Mouse (Mus musculus) hindlimb bud, embryonic 11.5 days (tissue): ENCODE data around the gene Ak7.

Source experiments
- DNase-seq: peaks from one replicate; pipeline ENCODE4 v3.0.0-alpha.2; 2012; ENCODE audit warnings: low read depth, low spot score; ENCODE audit errors: extremely low spot score

Gene Ak7

DNA sequence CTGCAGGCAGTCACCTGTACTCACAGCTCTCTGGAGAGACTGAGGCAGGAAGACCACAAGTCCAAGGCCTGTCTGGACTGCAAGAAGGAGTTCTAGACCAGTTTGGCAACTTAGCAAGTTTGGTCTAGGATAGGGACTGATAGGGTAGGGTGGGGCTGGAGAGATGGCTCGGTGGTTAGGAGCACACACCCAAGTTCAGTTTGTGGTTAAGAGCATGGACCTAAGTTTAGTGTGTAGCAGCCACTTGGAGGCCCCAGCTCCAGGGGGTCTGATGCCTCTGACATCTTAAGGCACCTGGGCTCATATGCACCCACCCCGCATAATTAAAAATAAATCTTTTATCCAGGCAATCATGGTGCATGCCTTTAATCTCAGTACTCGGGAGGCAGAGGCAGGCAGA, 21.5 kb downstream of the Ak7 start:
- DNase-seq, result no peak

DNA sequence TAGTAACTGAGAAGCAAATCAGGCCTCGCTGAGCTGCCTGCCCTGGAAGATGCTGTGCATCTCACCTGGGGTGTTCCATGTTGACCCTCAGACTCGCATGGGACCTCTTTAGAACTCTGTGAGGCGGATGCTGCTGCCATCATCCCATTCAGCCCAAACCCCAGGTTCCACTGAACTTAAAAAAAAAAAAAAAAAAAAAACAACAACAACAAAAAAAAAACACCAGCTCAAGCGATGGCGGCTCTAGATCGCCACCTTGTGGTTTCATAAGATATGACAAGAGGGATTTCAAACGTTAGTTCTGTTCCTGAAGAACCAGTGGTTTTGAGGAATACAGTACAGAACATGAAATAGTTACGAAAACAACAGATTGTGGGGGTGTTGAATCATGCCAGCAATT, 22.2 kb downstream of the Ak7 start:
- no peak for DNase-seq

DNA sequence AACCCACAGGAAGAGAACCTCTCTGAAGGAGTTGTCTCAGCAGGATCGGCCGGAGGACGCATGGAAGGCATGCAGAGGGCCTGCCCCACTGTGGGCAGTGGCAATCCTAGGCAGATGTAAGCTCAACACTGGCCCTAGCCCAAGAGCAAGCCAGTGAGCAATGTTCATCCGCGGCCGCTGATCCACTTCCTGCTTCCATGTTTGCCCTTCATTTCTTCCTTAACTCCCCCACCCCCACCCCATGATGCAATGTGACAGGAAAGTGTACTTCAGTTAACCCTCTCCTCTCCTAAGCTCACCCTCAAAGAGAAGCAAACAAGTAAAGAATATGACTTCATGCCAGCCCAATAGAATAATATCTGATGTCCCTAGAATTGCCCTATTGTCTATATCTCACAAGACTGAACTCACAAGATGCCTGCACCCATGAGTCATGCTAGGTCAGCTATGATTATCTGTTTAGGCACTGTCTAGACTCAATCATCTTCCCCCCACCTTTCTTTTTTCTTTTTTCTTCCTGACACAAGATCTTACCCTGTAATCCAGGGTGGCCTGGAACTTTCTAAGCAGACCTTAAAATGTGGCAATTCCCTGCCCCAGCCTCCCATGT, 25.2 kb downstream of the Ak7 start:
- DNase-seq, result no peak

DNA sequence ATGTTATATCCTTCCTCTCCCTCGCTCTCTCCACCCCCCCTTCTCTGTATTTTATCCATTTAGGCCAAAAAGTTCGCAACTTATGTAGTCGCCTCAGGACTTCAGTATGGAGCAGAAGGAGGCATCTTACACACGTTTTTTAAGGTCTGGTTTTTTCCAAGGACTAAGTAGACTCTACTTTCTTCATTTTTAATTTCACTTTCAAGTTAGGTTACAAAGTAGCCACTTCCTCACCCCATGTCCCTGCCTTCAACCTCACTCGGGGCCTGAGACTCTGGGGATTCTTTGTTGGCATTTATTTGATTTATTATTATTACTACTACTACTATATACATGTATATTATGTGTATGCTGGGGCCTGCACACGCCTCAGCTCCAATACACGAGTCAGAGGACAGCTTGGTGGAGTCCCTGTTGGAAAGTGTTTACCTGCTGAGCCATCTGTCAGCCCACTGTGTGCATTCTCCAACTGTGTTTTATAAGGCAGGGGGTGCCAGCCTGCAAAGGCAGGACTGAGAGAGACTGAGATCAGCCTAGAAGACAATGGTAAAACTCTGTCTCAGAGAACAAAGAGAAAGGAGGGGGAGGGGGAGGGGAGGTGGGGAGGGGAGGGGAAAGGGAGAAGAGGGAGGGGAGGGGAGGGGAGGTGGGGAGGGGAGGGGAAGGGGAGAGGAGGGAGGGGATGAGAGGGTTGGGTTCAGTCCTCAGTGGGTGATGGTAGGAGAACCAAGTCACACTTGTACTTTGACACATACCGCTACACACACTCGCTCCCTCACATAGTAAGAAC, 27.8 kb downstream of the Ak7 start:
- DNase-seq, result no peak

DNA sequence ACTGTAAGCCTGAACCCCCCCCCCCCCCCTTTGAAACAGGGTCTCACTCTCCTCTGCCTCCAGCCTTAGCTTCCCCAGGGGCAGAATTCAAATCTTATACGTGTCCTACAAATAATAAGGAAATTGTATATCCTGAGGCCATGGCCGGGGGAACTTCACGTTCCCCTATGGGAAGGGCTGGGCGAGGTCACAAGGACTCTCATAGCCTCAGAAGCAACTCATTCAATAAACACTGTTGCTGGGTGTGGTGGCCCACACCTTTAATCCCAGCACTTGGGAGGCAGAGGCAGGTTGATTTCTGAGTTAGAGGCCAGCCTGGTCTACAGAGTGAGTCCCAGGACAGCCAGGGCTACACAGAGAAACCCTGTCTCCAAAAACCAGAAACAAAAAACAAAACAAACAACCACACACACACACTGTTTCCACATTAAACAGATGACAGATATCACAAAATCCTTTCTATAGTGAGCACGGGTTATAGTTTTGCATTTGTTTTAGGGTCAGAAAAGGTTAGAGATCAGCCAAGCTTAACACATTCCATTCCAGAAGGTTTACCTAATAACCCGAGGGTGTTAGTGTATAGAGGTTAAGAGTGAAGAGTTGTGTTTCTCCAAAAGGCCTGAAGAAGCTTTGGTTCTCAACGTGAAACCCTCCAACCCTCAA, 29.6 kb downstream of the Ak7 start:
- no peak for DNase-seq

DNA sequence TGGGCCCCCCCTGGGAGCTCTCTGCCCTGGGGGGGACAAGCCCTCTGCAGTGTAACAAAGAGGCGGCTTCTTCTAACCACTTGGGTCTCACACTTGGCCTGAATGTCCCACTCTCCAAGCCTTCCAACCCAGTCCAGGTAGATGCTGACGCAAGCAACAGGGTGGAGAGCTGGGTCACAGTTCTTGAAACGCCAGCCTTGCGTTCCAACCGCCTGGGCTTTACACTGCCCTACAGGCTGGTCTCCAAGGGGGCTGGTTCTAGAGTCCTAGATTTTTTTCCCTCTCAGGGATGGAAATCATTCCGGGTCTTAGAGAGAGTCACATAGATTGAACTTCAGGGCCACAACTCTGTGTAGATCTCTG, 30.1 kb downstream of the Ak7 start:
- DNase-seq, result no peak

DNA sequence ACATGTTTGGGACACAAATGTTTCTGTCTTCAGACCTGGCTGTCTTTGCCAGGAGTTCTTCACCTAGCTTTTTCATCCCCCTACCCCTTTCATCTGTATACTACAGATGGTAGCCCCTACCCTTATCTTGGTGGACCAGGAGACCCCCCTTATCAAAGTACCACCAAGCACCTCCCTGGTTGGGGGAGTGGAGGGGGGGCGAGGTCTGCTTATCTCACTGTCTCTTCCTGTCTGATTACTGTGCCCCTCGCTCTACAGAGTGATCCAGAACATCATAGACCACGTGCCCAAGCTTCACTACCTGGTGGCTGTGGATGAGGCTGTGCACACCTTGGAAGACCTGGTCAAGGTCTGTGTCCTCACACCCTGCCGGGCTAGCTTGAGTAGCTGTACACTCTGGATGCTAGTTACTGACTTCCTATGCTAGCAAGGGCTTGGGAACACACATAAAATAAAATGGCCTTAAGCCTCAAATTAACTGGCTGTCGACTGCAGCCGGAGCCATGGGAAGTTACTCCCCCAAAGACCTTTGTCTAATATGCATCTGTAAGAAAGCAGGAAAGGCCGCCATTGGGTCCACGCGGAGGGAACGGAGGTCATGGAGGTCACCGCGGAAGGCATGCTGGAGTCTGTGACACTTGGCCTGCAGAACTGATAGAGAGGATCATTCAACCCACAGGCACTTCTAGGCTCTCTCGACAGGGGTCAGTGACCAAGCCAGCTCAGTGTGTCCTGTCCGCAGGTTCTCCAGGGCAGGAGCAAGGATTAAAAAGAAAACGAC, 32.7 kb downstream of the Ak7 start:
- DNase-seq, result no peak

DNA sequence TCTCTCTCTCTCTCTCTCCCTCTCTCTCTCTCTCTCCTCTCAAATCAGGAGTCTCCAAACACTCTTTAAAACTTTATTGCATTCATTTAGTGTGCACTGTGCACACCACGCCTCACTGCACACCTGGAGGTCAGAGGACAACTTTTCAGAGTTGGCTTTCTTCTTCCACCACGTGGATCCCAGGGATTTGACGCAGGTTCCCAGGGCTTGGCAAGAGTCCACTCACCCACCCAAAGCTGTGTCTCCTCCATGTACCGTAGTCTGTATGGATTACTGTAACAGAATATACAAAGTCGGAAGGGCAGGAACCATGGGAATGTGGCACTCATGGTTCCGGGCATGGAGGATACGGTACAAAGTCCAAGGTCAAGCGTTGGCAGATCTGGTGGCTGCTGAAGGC, 33.9 kb downstream of the Ak7 start:
- DNase-seq, result no peak

DNA sequence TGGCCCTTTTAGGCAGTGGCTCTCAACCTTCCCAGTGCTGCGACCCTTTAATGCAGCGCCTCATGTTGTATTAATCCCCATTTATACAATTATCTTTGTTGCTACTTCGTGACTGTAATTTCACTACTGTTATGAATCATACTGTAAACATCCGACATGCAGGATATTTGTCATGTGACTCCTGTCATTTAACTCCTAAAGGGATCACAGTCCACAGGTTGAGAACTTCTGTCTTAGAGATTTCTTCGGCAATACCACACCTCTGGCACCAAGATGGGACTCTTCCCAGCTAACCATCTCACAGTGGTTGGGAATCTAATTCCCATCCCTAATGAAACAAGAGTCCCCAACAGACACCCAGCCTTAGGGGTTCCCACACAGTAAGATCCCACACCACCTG, 42.3 kb downstream of the Ak7 start:
- no peak for DNase-seq

DNA sequence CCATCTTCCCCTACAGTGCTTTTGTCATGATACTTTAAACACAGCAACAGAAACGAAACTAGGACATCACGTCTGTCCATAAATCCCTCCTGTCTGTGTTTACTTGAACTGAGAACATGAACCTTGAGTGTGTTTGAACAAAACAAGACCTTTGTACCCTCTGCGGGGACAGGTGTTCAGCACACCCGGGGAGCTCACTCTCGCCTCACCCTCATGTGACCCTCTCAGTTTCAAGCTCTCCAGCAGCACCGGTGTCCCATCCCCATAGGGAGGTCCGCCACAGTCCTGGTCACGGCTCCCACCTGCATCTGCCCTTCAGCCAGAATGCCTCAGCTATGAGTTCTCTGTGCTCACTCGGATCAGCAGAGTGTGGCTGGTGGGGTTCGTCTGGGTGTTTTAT, 48.0 kb downstream of the Ak7 start:
- no peak for DNase-seq

DNA sequence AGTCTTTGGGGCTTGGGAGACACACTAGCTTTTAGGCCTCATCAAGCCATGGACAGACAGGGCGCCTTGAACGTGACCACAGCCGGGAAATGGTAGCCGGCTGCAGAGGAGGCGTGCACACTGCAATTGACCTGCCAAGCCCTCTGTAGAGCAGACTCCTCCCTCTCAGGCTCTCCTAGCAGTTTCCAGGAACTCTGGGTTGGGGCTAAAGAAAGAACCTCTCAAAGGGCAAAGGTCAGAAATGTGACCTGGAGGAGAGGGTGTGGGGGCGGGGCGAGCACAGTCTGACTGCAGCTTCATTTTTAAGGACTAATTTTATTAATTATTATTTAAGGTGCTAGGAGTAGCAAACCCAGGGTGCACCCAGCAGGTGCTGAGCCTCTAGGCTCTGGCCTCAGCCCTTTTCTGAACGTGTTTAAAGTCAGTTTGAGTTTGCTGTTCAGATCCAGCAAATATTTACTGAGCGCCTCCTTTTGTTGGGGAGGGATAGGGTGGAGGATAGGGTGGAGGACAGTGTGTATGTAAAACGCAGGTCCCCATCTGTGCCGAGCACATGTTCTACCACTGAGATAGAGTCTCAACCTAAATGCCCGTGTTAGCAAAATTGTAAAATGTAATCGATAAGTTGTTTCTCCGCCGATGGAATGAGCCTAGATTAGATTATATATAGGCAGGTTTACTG, 52.2 kb downstream of the Ak7 start:
- DNase-seq, result no peak

DNA sequence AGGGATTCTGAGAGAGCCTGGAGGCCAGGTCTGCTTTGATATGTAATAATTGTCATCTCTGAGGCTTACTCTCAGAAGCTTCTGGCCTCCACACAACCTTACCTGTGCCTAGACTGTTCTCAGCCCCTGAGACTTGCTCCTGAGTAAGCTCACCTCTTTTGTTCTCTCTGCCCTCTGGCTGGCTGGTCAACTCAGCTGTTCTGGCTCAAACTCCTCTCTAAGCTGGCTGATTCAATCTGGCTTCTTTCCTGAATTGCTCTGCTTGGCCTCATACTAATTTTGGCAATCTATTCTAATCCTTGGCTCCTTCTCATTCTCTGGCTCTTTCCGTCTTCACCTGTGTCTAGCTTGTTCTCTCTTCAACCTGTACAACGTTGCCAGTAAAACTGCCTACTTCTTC, 53.1 kb downstream of the Ak7 start:
- DNase-seq, result no peak

DNA sequence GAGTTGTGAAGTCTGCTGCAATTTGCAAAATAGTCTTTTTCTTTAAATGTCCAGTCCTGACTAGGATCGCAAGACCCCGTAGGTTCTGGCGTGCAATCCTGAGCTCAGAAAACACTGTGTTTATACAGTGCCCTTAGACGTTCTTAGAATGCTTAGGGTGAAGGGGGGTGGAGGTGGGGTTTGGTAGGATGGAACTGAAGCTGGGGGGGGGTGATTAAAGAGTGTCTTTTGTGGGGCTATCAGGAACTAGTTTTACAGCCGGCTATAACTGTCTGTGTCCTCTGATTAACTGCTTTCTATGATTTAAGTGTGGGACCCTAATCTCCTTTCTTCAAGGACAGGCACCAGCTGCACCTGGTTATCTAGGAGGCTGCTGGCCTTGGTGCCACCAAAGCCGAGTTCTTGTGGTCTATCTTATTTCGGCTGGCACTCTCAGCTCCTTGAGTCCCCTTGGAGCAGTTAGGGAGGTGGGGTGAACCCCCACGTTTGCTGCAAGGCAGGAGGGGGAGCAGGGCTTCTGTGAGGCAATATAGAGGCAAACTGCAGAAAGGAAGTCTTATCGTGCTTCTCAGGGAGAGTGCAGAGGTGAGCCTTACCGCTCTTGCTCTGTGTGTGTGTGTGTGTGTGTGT, 54.2 kb downstream of the Ak7 start:
- DNase-seq, result no peak

DNA sequence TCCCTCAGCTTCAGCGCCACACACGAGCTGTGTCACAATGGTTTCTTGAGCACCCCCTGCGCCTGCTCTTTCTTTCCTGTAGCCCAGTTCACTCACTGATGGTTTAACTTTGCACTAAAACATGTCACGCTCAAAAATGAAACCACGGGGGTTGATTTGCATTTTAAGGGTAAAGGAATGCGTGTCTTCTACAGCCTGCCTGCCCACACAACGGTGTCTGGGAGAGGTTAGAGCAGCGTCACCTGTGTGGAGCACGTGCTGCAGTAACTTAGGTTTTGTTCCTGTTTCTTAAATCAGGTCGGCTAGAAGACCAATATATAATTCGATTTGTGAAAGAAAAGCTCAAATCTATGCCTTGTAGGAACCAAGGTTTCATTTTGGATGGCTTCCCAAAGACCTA, 55.4 kb downstream of the Ak7 start:
- DNase-seq, result no peak

DNA sequence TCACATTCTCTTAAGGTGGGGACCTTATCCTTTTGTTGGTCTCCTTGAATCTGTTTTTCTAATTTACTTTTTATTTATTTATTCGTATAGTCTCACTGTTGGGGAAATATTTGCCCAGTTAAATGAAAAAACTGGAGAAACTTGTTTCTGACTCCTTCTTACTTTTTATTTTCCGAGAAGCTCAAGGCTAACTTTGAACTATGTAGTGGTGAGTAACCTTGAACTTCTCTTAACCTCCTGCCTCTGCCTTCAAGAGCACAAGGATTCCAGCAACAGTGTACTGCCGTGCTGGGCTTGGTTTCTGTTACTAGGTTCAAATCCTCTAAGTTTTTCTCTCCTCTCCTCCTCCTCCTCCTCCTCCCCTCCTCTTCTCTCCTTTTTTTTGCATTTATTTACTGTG, 55.9 kb downstream of the Ak7 start:
- DNase-seq, result no peak

DNA sequence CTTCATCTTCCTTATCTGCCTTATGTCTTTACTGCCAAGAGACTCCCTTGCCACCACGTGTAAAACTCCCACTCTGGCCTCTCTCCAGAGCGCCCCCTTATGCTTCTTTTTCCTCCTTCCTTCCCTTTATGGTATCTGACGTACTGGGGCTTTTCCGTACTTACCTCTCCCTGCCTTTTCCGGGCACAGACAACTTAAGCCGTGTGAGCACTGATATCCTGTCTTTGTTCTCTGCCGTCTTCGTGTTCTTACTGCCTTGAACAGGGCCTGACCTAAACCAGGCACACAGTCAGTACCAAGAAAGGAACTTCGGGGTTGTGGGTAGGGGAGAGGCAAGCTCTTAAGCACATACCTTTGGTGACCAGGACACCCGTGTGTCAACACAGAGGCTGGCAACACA, 63.9 kb downstream of the Ak7 start:
- no peak for DNase-seq

DNA sequence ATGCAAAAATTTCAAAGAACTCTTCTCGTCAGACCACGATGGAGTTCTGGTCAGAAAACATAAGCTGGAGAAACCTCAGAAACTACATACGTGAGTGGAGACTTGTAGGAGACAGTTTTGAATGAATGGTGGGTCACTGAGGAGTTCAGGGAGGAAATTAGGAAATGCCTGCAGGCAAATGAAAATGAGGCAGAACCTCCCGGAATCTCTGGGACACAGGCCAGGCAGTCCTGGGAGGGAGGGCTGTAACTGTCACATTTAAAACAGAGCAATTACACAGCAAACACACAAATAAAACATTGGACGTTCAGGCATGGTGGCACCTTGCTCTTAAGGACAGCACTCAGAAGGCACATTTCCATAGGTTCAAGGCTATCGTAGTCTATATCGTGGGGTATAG, 69.1 kb downstream of the Ak7 start:
- DNase-seq, result no peak

DNA sequence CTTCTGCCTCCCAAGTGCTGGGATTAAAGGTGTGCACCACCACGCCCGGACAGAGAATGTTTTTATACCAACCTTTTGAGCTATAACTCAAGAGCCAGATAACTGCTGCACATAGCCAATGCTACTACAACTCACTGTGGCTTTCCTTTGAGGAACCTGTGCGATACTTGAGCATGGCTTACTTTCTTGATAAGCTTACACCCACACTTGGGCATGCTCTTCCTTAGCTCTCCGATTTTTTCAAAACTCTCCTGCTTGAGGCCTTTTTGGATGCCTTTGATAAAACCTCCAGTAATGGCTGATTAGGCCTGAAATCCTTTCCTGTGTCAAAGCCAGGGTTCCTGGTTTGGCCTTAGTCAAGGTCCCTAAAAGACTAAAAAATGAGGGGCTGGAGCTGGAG, 71.9 kb downstream of the Ak7 start:
- DNase-seq, result no peak

DNA sequence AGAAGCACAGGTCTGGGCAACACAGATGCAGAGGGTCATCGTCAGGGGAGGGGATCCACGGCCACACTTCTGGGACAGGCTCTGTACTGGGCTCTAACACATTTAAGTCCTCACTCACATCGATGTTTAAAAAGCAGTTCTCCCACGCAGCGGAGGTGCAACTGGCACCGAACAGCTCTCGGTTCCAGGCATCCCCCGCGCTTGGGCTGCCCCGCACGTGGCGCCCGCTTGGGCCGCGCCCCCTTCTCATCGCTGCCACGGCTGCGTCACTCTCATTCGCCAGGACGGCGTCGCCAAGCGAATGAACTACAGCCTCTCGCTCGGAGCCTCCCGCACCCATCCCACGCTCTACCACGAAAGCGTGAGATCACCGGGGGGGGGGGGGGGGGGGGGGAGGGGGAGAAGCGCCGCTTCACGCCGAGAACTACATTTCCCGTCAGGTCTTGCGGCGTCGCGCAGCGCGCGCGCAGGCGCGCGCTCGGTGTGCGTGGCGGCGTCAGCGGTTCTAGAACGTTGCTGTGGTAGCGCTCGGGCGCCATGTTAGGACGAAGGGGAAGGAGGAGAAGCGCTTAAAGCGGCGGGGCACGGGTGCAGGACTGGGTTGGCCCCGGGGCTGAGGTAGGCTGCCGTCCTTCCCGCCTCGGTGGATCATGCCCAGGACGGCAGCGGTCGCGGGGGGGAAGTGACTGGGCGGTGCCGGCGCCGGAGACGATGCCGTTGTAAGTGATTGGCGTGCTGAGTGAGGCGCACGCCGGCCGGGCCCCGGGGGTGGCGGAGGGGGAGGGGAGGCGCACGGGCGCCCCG, 78.6 kb downstream of the Ak7 start, which contains the start of gene Papola:
Papola (plus strand) TSS at position 499 of the 804 bp plus-strand sequence.
- peak; percentile 82 for DNase-seq
